Mouse (Mus musculus) R1 (cell line): Measurements from ENCODE around the gene Traf5.

ENCODE experiments used
- DNase-seq: peaks from one replicate; pipeline ENCODE4 v3.0.0-alpha.2; 2018; ENCODE audit warnings: low read depth, low spot score

The Traf5 gene

GRCm38 (mm10) chr1:192063209-192063946 is 29.0 kb downstream of the Traf5 start:
- peak; percentile 14 for DNase-seq

DNA sequence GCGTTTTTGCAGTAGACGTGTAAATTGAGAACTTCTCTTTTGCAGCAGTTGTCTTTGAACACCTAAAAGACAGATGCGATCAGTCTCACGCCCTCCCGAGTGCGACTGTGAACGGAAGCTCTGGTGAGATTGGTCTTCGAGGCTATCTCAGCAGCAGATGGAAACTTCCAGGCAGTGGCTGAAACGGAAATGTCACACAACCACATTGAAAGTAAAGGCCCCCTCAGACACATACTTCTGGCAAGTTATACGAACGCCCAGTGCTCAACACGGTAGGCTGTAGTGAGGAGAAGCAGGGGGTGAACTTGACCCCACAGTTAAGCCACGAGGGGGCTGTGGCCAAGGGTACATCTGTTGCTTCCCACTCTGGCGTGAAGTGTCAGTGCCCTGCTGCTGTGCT is 29.7 kb downstream of the Traf5 start:
- DNase-seq, result no peak

- DNase-seq, result no peak
Measured at GRCm38 (mm10) chr1:192061666-192062306, 30.6 kb downstream of the Traf5 start.

GRCm38 (mm10) chr1:192058911-192059310 is 33.4 kb downstream of the Traf5 start:
- no peak for DNase-seq

DNA sequence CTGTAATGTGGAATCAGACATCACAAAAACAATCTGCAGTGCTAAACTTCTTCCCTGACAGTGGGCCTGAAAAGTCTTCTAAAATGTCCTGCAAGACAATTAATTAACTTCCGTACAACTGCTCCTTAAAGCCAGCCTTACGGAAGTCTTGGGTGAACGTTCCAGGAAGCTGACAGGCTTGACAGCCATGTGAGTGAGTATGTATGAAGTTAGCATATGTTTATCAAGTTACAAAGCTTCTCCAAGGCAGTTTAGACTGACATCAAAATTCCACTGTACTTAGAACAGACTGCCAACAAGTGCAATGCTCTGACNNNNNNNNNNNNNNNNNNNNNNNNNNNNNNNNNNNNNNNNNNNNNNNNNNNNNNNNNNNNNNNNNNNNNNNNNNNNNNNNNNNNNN is 38.6 kb downstream of the Traf5 start:
- DNase-seq, result no peak

- DNase-seq, result no peak
Measured at GRCm38 (mm10) chr1:192052986-192053385, 39.4 kb downstream of the Traf5 start.

DNA sequence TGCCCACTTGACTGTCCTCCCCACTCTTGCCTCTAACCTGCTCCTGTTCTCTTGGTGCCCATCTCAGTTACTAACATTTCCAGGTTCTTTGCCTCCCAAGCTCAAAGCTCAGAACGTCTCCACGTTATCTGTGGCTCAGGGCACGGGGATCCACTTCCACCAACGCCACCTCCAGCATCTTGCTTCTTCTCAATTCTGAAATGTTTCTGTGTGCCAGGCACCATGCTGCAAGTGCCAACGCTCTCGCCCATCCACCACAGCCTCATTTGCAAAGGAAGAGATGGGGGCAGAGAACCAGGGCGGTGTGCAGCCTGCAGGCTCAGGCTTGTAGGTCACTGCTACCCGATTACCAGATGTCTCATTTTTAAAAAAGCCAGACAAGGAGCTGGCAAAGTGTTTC is 39.9 kb downstream of the Traf5 start:
- DNase-seq, result no peak

- peak; percentile 82 for DNase-seq
Measured at GRCm38 (mm10) chr1:191999022-191999421, 93.3 kb downstream of the Traf5 start.

- DNase-seq, result no peak
Measured at GRCm38 (mm10) chr1:191996621-191997185, 95.7 kb downstream of the Traf5 start.

- DNase-seq, result no peak
Measured at GRCm38 (mm10) chr1:191995916-191996315, 96.4 kb downstream of the Traf5 start.

- peak; percentile 77 for DNase-seq
Measured at GRCm38 (mm10) chr1:191995488-191995887, 96.9 kb downstream of the Traf5 start.

- DNase-seq, result no peak
Measured at GRCm38 (mm10) chr1:191994476-191994875, 97.9 kb downstream of the Traf5 start.

- no peak for DNase-seq
Measured at GRCm38 (mm10) chr1:191992040-191992780, 100.1 kb downstream of the Traf5 start.

DNA sequence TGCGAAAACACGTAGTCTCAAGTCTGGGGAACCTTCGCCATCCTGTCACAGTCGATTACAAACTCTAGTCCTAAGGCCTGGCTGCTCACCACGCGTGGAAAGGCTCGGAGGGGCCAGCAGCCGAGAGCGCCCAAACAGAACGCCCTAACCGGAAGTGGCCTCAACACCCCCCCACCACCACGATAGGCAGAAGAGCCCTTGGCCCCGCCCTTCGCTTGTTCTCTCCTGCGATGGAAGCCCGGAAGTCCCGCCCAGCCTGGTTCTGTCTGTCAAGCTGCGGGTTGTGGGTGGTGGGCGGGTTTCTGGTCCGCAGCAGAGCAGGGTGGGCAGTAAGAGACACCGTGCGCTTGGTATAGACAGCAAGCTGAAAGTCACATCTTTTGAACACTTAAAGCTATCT is 102.4 kb downstream of the Traf5 start:
- peak; percentile 96 for DNase-seq

- no peak for DNase-seq
Measured at GRCm38 (mm10) chr1:191989060-191989459, 103.3 kb downstream of the Traf5 start.

GRCm38 (mm10) chr1:191988646-191989045 is 103.7 kb downstream of the Traf5 start:
- no peak for DNase-seq

GRCm38 (mm10) chr1:191987481-191987769 is 104.9 kb downstream of the Traf5 start:
- DNase-seq, result no peak

- DNase-seq, result no peak
Measured at GRCm38 (mm10) chr1:191986674-191987480, 105.5 kb downstream of the Traf5 start.

DNA sequence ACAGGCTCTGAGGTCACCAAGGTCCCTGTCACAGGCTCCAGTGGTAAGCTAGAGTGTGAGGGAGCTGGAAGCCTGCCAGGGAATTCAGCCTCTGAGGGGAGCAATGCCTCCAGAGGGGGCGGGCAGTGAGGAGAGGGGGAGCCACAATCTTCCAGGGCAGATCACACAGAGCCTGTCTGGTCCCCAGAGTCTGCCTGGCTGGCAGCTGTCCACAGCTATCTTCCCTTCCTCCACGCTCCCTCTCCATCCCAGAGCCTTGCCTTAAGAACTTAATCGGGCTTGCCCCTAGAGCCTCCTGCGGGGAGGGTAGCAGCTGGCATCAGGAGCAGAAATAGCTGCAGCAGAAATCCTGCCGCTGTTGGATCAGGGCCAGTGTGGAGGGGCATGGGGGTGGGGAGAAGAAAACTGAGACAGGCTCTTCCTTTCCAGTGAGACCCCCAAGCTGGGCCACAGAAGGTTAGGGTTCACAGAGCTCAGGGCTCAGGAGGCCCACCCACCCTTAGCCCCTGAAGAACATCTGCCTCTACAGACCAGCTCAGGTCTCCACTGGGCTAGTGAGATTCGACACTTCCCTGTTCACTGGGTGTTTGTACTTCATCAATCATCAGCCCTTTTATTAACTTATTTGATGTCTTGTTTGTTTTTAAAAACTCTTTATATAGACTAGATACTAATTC is 110.8 kb downstream of the Traf5 start:
- no peak for DNase-seq

DNA sequence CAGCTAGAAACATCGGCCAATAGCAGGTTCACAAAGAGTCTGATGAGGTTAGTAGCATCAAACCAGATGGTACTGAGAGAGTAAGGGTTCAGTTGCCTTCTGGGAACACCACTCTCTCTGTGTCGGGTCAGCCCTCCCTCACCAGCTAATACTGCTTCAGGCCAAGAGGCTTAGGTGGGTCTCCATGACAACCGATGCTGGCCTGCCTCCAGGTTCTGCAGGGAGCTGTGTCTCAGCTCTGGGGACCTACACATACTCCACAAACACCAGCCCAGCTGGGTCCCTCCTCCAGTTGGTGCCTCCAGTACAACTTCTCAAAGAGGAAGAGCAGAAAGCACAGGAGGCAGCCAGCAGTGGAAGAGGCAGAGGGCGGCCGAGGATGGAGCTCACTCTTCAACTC is 115.2 kb downstream of the Traf5 start, which contains the start of gene Rd3:
Gene Rd3, plus strand, starts transcription at position 184 of the 400 bp plus-strand sequence.
- DNase-seq, result no peak
